Mouse (Mus musculus) lung, embryonic 16.5 days (tissue): ENCODE measurements around the gene Rgs5. TPM values are rescaled to one million over a fixed set of nuclear protein-coding genes. Genes with fewer than 3 reads are reported as not detected.

ENCODE experiments used
- ATAC-seq: fragments of 200-750 bp; cut with Nextera tagmentation; 2 replicates; pipeline ENCODE4 v1.8.0; 2017; ENCODE audit warnings: low read depth, mild to moderate bottlenecking, moderate library complexity
- H3K27ac ChIP-seq: fragments of 300-500 bp; sonication (generic); 2 replicates; pipeline ENCODE4 v1.5.1; 2014; ENCODE audit warnings: mild to moderate bottlenecking, control low read depth, low read length
- H3K27me3 ChIP-seq: fragments of 300-500 bp; sonication (generic); 2 replicates; pipeline ENCODE4 v1.6.1; 2014; ENCODE audit warnings: low read depth, low read length, mixed read lengths; ENCODE audit not compliant: control insufficient read depth, insufficient read depth
- H3K36me3 ChIP-seq: fragments of 300-500 bp; sonication (generic); 2 replicates; pipeline ENCODE4 v1.6.1; 2014; ENCODE audit warnings: low read length; ENCODE audit not compliant: control insufficient read depth, insufficient read depth
- H3K4me1 ChIP-seq: fragments of 300-500 bp; sonication (generic); replicated peaks from 2 replicates; pipeline ENCODE4 v1.6.1; 2014; ENCODE audit warnings: low read length, mixed read lengths; ENCODE audit not compliant: control insufficient read depth, insufficient read depth
- H3K4me2 ChIP-seq: fragments of 300-500 bp; sonication (generic); 2 replicates; pipeline ENCODE4 v1.6.1; 2014; ENCODE audit warnings: low read depth, low read length, control low read depth
- H3K4me3 ChIP-seq: fragments of 300-500 bp; sonication (generic); 2 replicates; pipeline ENCODE4 v1.5.1; 2014; ENCODE audit warnings: mild to moderate bottlenecking, low read length, control low read depth
- H3K9ac ChIP-seq: fragments of 300-500 bp; sonication (generic); 2 replicates; pipeline ENCODE4 v1.6.1; 2014; ENCODE audit warnings: low read length, control low read depth
- H3K9me3 ChIP-seq: fragments of 300-500 bp; sonication (generic); 2 replicates; pipeline ENCODE4 v1.6.1; 2016; ENCODE audit warnings: low read length; ENCODE audit not compliant: control insufficient read depth
- WGBS: fragments of 180-500 bp; shearing (Covaris S2); extraction: QIAGEN DNeasy Blood & Tissue Kit; methylation state at CpG from one replicate; pipeline ENCODE4 v1.1.7; 2014; 5-methylcytosine and 5-hydroxymethylcytosine counted together
- polyA plus RNA-seq: library from polyadenylated mRNA; unstranded; fragments of >200 nt; fragmentation: Nextera tagmentation; extraction: Ambion mirVana; gene quantifications from 2 replicates; pipeline ENCODE4 v1.2.1, GENCODE M21; 2015

Gene Rgs5
- 9.7 and 13.0 TPM in 2 replicates for polyA plus RNA-seq

DNA sequence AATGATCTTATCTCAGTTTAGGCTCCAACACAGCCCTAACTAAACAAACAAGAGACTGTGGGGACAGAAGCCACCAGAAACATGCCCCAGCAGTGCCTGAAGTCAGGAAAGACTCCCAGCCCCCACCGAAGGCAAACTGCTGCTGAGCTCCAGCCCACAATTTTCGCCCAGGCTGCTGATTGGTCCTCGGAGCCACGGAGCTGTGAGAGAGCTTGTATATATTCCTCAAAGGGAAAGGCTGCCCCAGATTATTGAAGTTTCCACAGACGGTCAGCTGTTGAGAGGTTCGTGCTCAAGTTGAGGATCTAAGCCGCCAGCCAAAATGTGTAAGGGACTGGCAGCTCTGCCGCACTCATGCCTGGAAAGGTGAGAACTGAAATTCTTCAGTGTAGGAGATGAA lies at the start of gene Rgs5:
Gene Rgs5 (plus strand): TSS at position 246 of the 400 bp plus-strand sequence.
- under 1% methylated on average over 8 of the region's 8 CpGs for WGBS
- peak within 1 kb of the TSS; percentile 46 for H3K4me2 ChIP-seq
- H3K9ac ChIP-seq = peak within 1 kb of the TSS; percentile 43
- no peaks in the 10 kb centered on the region for H3K9me3 ChIP-seq
- no peak within 1 kb of the TSS for H3K27ac ChIP-seq
- H3K4me1 ChIP-seq = 0 out of 2 replicates have a peak, but pooled peaks cover 2% of the 10 kb centered on the region
- peak within 1 kb of the TSS; percentile 31; the same call in 1 of the 2 replicates for H3K4me3 ChIP-seq
- H3K36me3 ChIP-seq = no peaks in the 10 kb centered on the region
- H3K27me3 ChIP-seq = no peaks in the 10 kb centered on the region
- ATAC-seq = peak; percentile 83

DNA sequence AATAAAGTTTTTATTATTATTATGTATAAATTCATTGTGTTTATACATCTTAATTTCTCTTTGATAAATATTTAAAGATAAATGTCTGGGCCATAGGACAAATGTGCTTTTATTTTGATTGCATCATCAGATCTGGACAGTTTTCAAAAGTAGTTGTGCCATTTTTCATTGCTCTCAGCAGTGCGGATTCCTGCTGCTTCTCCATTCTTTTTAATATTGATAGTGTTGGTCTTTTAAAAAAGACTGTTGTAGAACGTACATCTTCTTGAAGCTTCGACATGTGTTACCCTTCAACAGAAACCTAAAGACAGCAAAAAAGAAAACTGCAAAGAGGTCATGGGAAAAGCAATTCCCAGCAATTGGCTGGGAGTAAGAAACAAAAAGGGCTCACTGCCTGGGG lies 49.1 kb upstream of the Rgs5 start:
- H3K9me3 ChIP-seq = no peaks in the 10 kb centered on the region
- ATAC-seq = peak; percentile 67
- 0 out of 2 replicates have a peak, but pooled peaks cover 2% of the 10 kb centered on the region for H3K4me1 ChIP-seq
- no peaks in the 10 kb centered on the region for H3K36me3 ChIP-seq
- no peaks in the 10 kb centered on the region for H3K27me3 ChIP-seq
- H3K4me3 ChIP-seq = no peak overlapping the region
- no peak overlapping the region for H3K27ac ChIP-seq
- 54% methylated on average over 3 of the region's 3 CpGs for WGBS
- H3K9ac ChIP-seq = no peak overlapping the region
- no peak overlapping the region for H3K4me2 ChIP-seq

DNA sequence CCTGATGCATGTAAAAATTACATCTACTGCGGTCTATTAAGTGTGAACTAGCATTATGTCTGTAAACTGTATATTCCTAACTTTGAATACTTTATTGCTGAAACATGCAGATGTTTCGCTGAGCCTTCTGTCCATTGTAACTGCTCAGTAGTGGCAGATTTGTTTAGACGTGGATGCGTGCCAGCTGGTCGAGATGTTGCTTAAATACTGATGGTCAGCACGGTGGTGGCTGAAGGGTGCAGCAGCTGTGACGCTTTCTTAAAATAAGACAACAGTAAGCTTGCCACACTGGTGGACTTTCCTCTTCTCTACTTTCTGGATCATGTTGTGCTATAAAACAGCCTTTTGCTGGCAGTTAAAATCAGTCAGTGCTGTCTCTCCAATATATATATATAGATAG lies 25.6 kb upstream of the Rgs5 start:
- ATAC-seq = peak; percentile 88
- Histone ChIP-seq H3K4me3 (no peak overlapping the region), H3K4me1 (no peaks in the 10 kb centered on the region), H3K9ac (no peak overlapping the region), H3K27ac (no peak overlapping the region), H3K4me2 (no peak overlapping the region), H3K9me3 (no peaks in the 10 kb centered on the region), H3K27me3 (no peaks in the 10 kb centered on the region), H3K36me3 (no peaks in the 10 kb centered on the region)
- 40% methylated on average over 7 of the region's 7 CpGs for WGBS

DNA sequence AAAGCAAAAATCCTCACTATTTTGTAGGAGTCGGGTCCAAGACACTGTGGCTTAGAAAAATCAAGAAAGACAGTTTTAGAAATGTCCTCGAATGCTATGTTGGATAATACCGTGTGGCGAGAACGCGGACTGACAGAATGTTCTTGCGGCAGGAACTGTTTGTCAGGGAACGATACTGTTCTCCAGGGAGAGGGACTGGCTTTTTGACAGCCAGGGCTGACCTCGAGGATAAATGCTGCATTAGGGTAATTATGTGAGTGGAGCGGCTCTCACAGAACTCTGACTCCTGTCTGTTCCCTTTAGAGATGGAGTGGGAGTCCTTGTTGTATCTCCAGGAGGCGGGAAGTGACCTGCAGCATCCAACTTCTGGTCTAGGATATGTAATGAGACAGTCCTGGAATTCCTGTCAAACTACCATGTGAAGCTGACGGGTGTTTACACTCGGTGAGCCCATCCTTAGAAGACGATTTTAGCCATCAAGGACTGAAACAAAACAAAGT lies 18.0 kb upstream of the Rgs5 start:
- no peak overlapping the region for H3K9ac ChIP-seq
- 52% methylated on average over 14 of the region's 14 CpGs for WGBS

DNA sequence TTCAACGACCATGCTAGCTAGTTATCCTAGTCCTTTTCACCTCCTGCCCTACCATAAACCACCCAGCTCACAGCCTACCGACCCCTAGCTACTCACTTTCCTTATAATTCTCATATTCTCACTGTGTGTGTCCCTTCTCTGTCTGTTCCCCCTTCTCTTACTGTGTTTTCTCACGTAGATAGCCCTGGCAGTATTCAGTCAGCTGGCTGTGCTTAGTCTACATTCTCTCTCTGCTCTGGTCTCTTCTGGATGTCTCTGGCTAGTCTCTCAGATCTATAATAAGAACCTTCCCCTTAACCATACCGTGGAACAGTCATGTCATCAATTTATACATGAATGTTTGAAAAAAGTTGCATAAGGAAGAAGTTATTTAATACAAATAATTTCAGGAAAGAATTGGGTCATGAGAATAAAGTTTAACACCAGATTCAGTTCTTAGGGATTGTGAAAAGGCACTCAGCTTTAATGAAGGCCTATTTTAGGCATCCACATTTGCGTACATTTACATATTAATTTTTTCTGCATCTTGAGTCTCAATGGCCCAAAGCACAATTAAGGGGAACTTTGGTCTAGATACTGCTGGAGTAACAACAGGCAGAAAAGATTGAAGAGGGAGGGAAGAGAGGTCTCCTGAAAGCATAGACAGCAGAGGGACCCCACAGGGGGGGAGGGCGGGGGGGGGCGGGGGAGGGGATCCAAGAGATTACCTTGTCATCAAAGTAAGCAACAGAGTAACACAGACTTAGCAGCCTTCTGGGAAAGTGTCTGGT lies 10.2 kb upstream of the Rgs5 start:
- 70% methylated on average over 7 of the region's 7 CpGs for WGBS
- Histone ChIP-seq H3K4me2 (no peak overlapping the region), H3K4me1 (no peaks in the 10 kb centered on the region), H3K27ac (no peak overlapping the region), H3K9ac (no peak overlapping the region), H3K4me3 (no peak overlapping the region), H3K36me3 (no peaks in the 10 kb centered on the region), H3K9me3 (no peaks in the 10 kb centered on the region), H3K27me3 (no peaks in the 10 kb centered on the region)
- ATAC-seq = no peak

More for the DNA sequence above, 18.0 kb upstream of the Rgs5 start:
- Histone ChIP-seq H3K36me3 (no peaks in the 10 kb centered on the region), H3K4me3 (no peak overlapping the region), H3K4me2 (no peak overlapping the region), H3K4me1 (no peaks in the 10 kb centered on the region), H3K9me3 (no peaks in the 10 kb centered on the region), H3K27me3 (no peaks in the 10 kb centered on the region), H3K27ac (no peak overlapping the region)
- ATAC-seq = no peak

DNA sequence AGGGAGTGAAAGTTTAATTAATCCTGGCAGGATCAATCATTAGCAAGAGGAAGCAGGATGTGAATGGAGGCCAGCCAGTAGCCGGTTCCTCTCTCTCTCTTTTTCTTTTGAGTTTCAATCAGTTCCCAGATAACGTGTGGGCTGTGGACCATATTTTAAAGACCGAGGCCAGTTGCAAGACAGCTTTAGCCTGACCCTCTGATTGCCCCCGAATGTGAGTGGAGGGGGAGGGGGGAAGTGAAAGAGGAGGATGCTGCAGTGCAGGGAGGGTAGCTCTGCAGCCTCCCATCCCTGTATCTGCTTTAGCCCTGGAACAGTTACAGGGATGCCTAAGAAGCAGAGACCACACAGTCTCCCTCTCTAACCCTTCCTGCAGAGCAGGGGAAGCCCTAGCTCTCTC lies 4.2 kb downstream of the Rgs5 start:
- no peaks in the 10 kb centered on the region for H3K36me3 ChIP-seq
- H3K4me1 ChIP-seq = peaks cover 2% of the 10 kb centered on the region; the same call in 1 of the 2 replicates
- WGBS = 10% methylated on average over 4 of the region's 4 CpGs
- no peaks in the 10 kb centered on the region for H3K27me3 ChIP-seq
- H3K4me2 ChIP-seq = no peak overlapping the region
- no peak overlapping the region for H3K4me3 ChIP-seq
- H3K27ac ChIP-seq = no peak overlapping the region
- no peak overlapping the region for H3K9ac ChIP-seq
- H3K9me3 ChIP-seq = no peaks in the 10 kb centered on the region
- no peak for ATAC-seq

DNA sequence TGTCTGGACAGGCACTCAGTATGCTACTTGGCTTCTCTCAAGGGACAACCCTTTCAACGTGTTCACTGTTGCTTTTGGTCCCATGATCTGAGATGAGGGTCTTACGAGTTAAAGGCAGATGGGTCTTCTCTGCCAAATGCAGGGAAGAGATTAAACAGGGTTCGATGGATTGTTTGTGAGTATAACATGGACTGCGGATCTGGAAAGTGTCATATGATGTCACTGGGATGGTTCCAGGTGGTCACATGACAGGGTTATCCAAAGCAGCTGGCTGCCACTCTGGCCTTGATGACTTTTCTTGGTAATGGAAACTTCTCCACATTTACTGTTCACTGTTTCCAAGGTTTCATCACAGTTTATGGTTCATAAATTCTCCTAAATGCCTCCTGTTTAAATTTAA lies 12.0 kb downstream of the Rgs5 start:
- Histone ChIP-seq H3K27me3 (no peaks in the 10 kb centered on the region), H3K9me3 (no peaks in the 10 kb centered on the region), H3K36me3 (no peaks in the 10 kb centered on the region), H3K4me1 (no peaks in the 10 kb centered on the region), H3K4me2 (no peak overlapping the region), H3K4me3 (no peak overlapping the region), H3K9ac (no peak overlapping the region), H3K27ac (no peak overlapping the region)
- ATAC-seq = no peak
- WGBS = 50% methylated on average over 4 of the region's 4 CpGs

DNA sequence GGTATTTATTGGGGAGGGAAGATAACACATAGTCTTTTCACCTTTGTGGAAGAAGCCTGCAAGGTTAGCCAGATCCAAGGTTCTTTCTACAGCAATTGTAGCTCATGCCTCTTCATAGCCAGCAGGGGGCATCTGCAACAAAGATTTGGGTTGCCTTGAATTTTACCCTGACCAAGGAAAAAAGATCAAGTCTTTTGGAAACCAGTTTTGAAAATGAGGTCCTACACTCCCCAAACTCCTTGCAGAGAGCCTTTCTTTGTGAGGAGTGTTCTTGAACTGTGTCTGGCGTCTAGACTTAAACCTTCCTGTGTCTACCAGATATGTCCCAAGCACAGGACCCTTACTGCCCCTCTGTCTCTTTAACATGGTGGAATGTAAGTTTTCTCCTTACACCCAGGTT lies 15.4 kb downstream of the Rgs5 start:
- 0 out of 2 replicates have a peak, but pooled peaks have one; percentile 17 for ATAC-seq

DNA sequence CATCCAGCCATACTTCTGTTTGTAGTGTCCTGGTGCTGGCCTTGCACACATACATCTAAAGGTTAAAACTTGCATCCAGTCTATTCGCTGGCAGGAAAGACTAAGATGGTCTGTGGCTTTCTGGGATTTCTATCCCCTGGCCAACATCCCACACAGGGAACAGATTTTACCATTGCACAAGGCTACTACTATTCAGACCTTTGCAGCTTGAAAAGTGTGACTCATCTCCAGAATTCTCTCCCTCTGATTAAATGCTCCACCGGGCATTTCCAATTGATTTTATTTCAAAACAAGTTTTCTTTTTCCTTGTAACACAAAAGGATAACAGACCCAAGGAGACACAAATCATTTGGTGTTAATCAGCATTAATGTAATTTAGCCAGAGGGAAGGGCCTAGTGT lies 16.5 kb downstream of the Rgs5 start:
- Histone ChIP-seq H3K36me3 (no peaks in the 10 kb centered on the region), H3K4me3 (no peak overlapping the region), H3K9me3 (no peaks in the 10 kb centered on the region), H3K4me2 (no peak overlapping the region), H3K9ac (no peak overlapping the region), H3K4me1 (no peaks in the 10 kb centered on the region), H3K27me3 (no peaks in the 10 kb centered on the region), H3K27ac (no peak overlapping the region)
- ATAC-seq = no peak
- whole genome bisulfite sequencing = 69% methylated on average over 2 of the region's 2 CpGs

More for the DNA sequence above, 15.4 kb downstream of the Rgs5 start:
- Histone ChIP-seq H3K9ac (no peak overlapping the region), H3K4me1 (no peaks in the 10 kb centered on the region), H3K9me3 (no peaks in the 10 kb centered on the region), H3K36me3 (no peaks in the 10 kb centered on the region), H3K4me2 (no peak overlapping the region), H3K4me3 (no peak overlapping the region), H3K27ac (no peak overlapping the region), H3K27me3 (no peaks in the 10 kb centered on the region)
- 47% methylated on average over 1 of the region's 1 CpGs for WGBS
